Mouse (Mus musculus) hindbrain, embryonic 14.5 days (tissue): ENCODE measurements around the gene Hipk2. TPM values are rescaled to one million over a fixed set of nuclear protein-coding genes. Genes with fewer than 3 reads are reported as not detected.

Experiments used
- ATAC-seq: fragments of 200-750 bp; cut with Nextera tagmentation; 2 replicates; pipeline ENCODE4 v1.8.0; 2017; ENCODE audit warnings: moderate number of reproducible peaks, mild to moderate bottlenecking, moderate TSS enrichment, moderate library complexity; ENCODE audit not compliant: low FRiP score
- DNase-seq: peaks from one replicate; pipeline ENCODE4 v3.0.0-alpha.2; 2015; ENCODE audit warnings: low spot score
- H3K27ac ChIP-seq: fragments of 300-500 bp; sonication (generic); 2 replicates; pipeline ENCODE4 v1.5.1; 2014; ENCODE audit warnings: mild to moderate bottlenecking, moderate library complexity
- H3K27me3 ChIP-seq: fragments of 300-500 bp; sonication (generic); 2 replicates; pipeline ENCODE4 v1.6.1; 2014; ENCODE audit warnings: mild to moderate bottlenecking, low read length, mixed read lengths; ENCODE audit not compliant: control insufficient read depth, insufficient read depth
- H3K36me3 ChIP-seq: fragments of 300-500 bp; sonication (generic); replicated peaks from 2 replicates; pipeline ENCODE4 v1.6.1; 2014; ENCODE audit not compliant: control insufficient read depth, insufficient read depth
- H3K4me1 ChIP-seq: fragments of 300-500 bp; sonication (generic); replicated peaks from 2 replicates; pipeline ENCODE4 v1.6.1; 2014; ENCODE audit warnings: antibody characterized with exemption, low read length, mixed read lengths; ENCODE audit not compliant: control insufficient read depth, insufficient read depth
- H3K4me2 ChIP-seq: fragments of 300-500 bp; sonication (generic); replicated peaks from 2 replicates; pipeline ENCODE4 v1.6.1; 2014; ENCODE audit warnings: mild to moderate bottlenecking, moderate library complexity
- H3K4me3 ChIP-seq: fragments of 300-500 bp; sonication (generic); replicated peaks from 2 replicates; pipeline ENCODE4 v1.5.1; 2014; ENCODE audit warnings: mild to moderate bottlenecking, low read length
- H3K9ac ChIP-seq: fragments of 300-500 bp; sonication (generic); 2 replicates; pipeline ENCODE4 v1.6.1; 2014
- H3K9me3 ChIP-seq: fragments of 300-500 bp; sonication (generic); 2 replicates; pipeline ENCODE4 v1.6.1; 2016; ENCODE audit warnings: low read length; ENCODE audit not compliant: control insufficient read depth
- WGBS: fragments of 180-500 bp; shearing (Covaris S2); extraction: QIAGEN DNeasy Blood & Tissue Kit; methylation state at CpG from one replicate; pipeline ENCODE4 v1.1.7; 2014; 5-methylcytosine and 5-hydroxymethylcytosine counted together
- polyA plus RNA-seq: library from polyadenylated mRNA; unstranded; fragments of >200 nt; fragmentation: Nextera tagmentation; extraction: Ambion mirVana; gene quantifications from 2 replicates; pipeline ENCODE4 v1.2.1, GENCODE M21; 2014

The Hipk2 gene
- polyA plus RNA-seq, 1 experiment from 2014 or later = 36.9 TPM

GRCm38 (mm10) chr6:38835217-38835616, 40.7 kb downstream of the Hipk2 start:
- H3K27me3 ChIP-seq = no peaks in the 10 kb centered on the region

DNA sequence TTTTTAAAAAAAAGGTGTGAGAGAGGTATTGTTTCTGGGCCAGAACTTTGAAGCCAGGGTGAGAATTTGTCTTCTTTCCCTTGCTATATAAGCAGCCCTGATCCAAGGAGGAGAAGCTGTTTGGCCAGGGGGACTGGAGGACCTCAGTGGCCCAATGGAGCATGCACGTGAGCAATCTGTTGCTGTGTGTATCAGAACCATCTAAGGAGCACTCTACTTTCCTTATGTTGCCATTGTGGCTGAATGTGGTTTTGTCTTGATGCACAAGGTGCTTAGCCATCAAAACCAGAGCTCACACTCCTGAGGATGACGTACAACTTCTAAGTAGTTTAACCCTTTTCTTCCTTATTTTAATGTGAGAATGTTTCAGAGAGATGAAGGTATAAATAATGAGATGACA, 41.2 kb downstream of the Hipk2 start:
- 87% methylated on average over 2 of the region's 2 CpGs for WGBS
- ATAC-seq = no peak

More at GRCm38 (mm10) chr6:38835217-38835616, 40.7 kb downstream of the Hipk2 start:
- ATAC-seq (no peak), DNase-seq (no peak)
- Histone ChIP-seq H3K4me1 (peaks cover 8% of the 10 kb centered on the region; the same call in 1 of the 2 replicates), H3K4me2 (no peak overlapping the region), H3K9me3 (no peaks in the 10 kb centered on the region), H3K9ac (no peak overlapping the region), H3K4me3 (no peak overlapping the region), H3K36me3 (no peaks in the 10 kb centered on the region), H3K27ac (no peak overlapping the region)
- 84% methylated on average over 1 of the region's 1 CpGs for WGBS

DNA sequence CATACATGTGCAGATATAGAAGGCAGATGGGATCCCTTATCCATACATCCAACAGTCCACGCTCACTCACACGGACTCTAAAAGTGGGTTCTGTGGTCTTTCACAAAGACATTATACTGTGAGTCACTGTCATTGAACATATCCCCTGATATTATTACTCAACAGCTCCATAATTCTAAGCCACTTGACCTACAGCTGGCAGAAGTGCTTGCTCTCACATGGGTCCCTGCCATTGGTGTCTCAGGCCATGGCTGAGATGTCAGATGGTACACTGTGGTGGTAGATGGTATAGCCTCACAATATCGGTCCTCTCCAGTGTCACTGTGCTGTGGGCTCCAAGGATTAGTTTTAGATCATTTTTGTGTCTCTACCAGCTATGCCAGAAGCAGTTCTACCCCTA, 42.2 kb downstream of the Hipk2 start:
- Histone ChIP-seq H3K27ac (no peak overlapping the region), H3K9ac (no peak overlapping the region), H3K4me3 (no peak overlapping the region), H3K27me3 (no peaks in the 10 kb centered on the region), H3K4me2 (no peak overlapping the region), H3K9me3 (no peaks in the 10 kb centered on the region), H3K36me3 (no peaks in the 10 kb centered on the region), H3K4me1 (no peaks in the 10 kb centered on the region)
- 96% methylated on average over 3 of the region's 3 CpGs for WGBS
- ATAC-seq (no peak), DNase-seq (no peak)

More for the DNA sequence above, 41.2 kb downstream of the Hipk2 start:
- H3K4me1 ChIP-seq = peaks cover 5% of the 10 kb centered on the region; the same call in 1 of the 2 replicates
- no peak overlapping the region for H3K4me2 ChIP-seq
- H3K9me3 ChIP-seq = no peaks in the 10 kb centered on the region
- no peak for DNase-seq
- H3K36me3 ChIP-seq = no peaks in the 10 kb centered on the region
- no peak overlapping the region for H3K4me3 ChIP-seq
- H3K27me3 ChIP-seq = no peaks in the 10 kb centered on the region
- H3K27ac ChIP-seq = no peak overlapping the region
- H3K9ac ChIP-seq = no peak overlapping the region

DNA sequence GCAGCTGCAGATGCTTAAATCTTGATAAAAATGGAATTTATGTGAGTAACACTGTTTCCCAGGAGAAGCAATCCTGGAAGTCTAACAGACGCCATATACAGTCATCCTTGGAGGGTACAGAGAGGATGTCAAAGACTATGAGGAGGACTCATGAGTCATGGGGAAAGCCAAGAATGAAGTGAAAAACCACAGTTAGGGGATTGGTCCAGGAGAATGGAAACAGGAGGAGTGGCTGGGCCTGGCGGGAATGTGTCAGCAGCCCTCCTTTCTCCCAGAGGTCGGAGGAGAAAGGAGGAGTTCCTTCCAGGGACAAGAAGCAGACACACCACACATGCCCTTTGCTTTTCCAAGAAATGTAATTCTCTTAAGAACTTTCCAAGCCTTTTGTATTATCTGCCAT, 46.5 kb downstream of the Hipk2 start:
- ATAC-seq = no peak
- H3K4me2 ChIP-seq = no peak overlapping the region
- no peaks in the 10 kb centered on the region for H3K9me3 ChIP-seq
- 87% methylated on average over 3 of the region's 3 CpGs for WGBS
- no peaks in the 10 kb centered on the region for H3K27me3 ChIP-seq
- no peak overlapping the region for H3K27ac ChIP-seq
- no peak for DNase-seq
- no peak overlapping the region for H3K9ac ChIP-seq
- no peaks in the 10 kb centered on the region; the same call in 1 of the 2 replicates for H3K4me1 ChIP-seq
- H3K36me3 ChIP-seq = 0 out of 2 replicates have a peak, but pooled peaks cover 7% of the 10 kb centered on the region
- H3K4me3 ChIP-seq = no peak overlapping the region

DNA sequence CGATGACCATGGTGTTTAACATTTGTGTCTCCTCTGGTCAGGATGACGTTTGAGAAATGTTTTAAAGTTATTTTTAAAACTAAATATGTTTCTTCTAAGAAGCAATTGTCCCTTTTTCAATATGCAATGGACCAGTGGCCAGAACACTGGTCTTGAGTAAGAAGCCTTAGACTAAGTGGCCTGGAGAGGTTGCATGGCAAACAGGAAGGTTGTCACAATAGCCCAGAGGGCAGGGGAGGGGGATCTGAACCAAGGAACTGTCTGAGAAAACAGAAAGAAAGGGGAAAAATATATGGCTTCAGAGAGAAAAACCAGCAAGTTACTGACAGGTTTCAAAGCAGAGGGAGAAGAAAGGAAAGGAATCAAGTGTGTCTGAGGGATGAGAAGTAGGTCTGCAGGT, 47.8 kb downstream of the Hipk2 start:
- H3K27me3 ChIP-seq = no peaks in the 10 kb centered on the region
- H3K36me3 ChIP-seq = 0 out of 2 replicates have a peak, but pooled peaks cover 7% of the 10 kb centered on the region
- H3K4me3 ChIP-seq = no peak overlapping the region
- WGBS = 93% methylated on average over 2 of the region's 2 CpGs
- no peak overlapping the region for H3K27ac ChIP-seq
- no peaks in the 10 kb centered on the region; the same call in 1 of the 2 replicates for H3K4me1 ChIP-seq
- H3K9ac ChIP-seq = no peak overlapping the region
- no peak for DNase-seq
- no peak overlapping the region for H3K4me2 ChIP-seq
- H3K9me3 ChIP-seq = no peaks in the 10 kb centered on the region
- ATAC-seq = no peak

DNA sequence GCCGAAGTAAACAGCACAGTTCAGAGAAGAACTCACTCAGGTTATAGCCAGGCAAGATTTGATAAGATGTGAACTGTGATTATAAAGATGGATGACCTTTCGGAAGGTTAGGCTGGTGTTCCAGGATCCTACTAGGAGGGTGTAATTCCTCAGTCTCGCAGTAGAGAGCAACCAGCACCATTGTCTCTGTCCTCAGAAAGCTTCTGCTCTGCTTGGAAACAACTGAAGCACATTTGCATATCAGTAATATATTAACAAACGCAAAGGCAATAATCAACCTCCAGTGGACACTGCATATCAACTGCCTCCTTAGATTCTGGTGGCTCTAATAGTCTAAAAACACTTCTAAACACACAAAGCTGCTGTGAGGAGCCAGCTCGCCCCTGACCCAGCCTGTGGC, 48.5 kb downstream of the Hipk2 start:
- H3K9ac ChIP-seq = no peak overlapping the region
- no peaks in the 10 kb centered on the region; the same call in 1 of the 2 replicates for H3K4me1 ChIP-seq
- no peaks in the 10 kb centered on the region for H3K9me3 ChIP-seq
- ATAC-seq = no peak
- no peak overlapping the region for H3K27ac ChIP-seq
- H3K27me3 ChIP-seq = no peaks in the 10 kb centered on the region
- no peak overlapping the region for H3K4me2 ChIP-seq
- H3K36me3 ChIP-seq = 0 out of 2 replicates have a peak, but pooled peaks cover 7% of the 10 kb centered on the region
- H3K4me3 ChIP-seq = no peak overlapping the region
- whole genome bisulfite sequencing = 70% methylated on average over 5 of the region's 5 CpGs
- DNase-seq = no peak

GRCm38 (mm10) chr6:38826857-38827256, 49.1 kb downstream of the Hipk2 start:
- H3K27ac ChIP-seq = no peak overlapping the region
- H3K36me3 ChIP-seq = 0 out of 2 replicates have a peak, but pooled peaks cover 7% of the 10 kb centered on the region
- H3K27me3 ChIP-seq = no peaks in the 10 kb centered on the region
- WGBS = 88% methylated on average over 3 of the region's 3 CpGs
- ATAC-seq (no peak), DNase-seq (no peak)
- H3K4me2 ChIP-seq = no peak overlapping the region
- H3K9me3 ChIP-seq = no peaks in the 10 kb centered on the region
- H3K9ac ChIP-seq = no peak overlapping the region
- no peaks in the 10 kb centered on the region; the same call in 1 of the 2 replicates for H3K4me1 ChIP-seq
- H3K4me3 ChIP-seq = no peak overlapping the region

DNA sequence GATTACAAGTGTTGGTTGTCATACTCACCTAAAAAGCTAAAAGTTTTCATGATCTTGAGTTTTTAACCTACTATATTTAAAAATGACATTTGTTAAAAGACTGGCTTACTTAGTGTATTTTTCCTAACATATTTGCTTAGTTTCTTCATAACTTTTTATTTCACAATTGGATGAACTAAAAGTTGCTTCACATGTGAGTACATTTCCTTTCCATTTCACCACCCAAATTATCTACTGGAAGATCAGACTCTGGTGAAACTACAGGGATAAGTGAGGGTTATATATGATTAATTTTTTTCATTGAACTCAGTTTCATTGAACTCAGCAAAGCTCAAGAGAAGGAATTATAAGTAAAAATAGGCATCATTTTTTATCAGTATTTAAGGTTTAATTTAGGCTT, 50.1 kb downstream of the Hipk2 start:
- Histone ChIP-seq H3K4me1 (no peaks in the 10 kb centered on the region; the same call in 1 of the 2 replicates), H3K9me3 (no peaks in the 10 kb centered on the region), H3K36me3 (0 out of 2 replicates have a peak, but pooled peaks cover 7% of the 10 kb centered on the region), H3K27ac (no peak overlapping the region), H3K9ac (no peak overlapping the region), H3K4me2 (no peak overlapping the region), H3K4me3 (no peak overlapping the region), H3K27me3 (no peaks in the 10 kb centered on the region)
- DNase-seq = no peak
- ATAC-seq = no peak

DNA sequence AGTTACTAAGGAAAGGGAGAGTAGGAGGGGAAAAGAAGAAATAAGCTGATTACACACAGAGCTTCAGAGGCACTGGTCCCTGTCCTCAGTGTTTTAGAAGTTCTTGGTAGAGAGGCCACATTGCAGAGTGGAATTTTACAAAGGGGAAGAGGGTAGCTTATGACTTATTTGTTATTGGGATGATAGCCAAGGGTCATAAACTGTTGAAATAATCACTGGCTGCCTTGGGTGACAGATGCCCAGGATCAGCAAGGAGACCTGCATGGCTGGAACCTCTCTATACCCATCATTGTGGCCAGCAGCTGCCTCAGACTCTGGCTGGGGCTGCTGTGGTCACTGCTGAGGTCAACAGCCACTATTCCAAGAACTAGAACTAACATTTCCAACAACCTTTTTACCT, 52.1 kb downstream of the Hipk2 start:
- Histone ChIP-seq H3K4me1 (no peaks in the 10 kb centered on the region; the same call in 1 of the 2 replicates), H3K27ac (no peak overlapping the region), H3K9ac (no peak overlapping the region), H3K9me3 (no peaks in the 10 kb centered on the region), H3K4me2 (no peak overlapping the region), H3K4me3 (no peak overlapping the region), H3K36me3 (peaks cover 8% of the 10 kb centered on the region), H3K27me3 (no peaks in the 10 kb centered on the region)
- ATAC-seq (no peak), DNase-seq (no peak)

GRCm38 (mm10) chr6:38823164-38823563, 52.8 kb downstream of the Hipk2 start:
- Histone ChIP-seq H3K9me3 (no peaks in the 10 kb centered on the region), H3K4me1 (no peaks in the 10 kb centered on the region; the same call in 1 of the 2 replicates), H3K36me3 (peaks cover 15% of the 10 kb centered on the region), H3K4me2 (no peak overlapping the region), H3K4me3 (no peak overlapping the region), H3K27me3 (no peaks in the 10 kb centered on the region), H3K27ac (no peak overlapping the region), H3K9ac (no peak overlapping the region)
- ATAC-seq (no peak), DNase-seq (no peak)
- 95% methylated on average over 4 of the region's 4 CpGs for WGBS
